Mouse (Mus musculus) hindbrain, embryonic 14.5 days (tissue): ENCODE data around the gene Safb2. TPM values are rescaled to one million over a fixed set of nuclear protein-coding genes. Genes with fewer than 3 reads are reported as not detected.

ENCODE experiments used
- ATAC-seq: fragments of 200-750 bp; cut with Nextera tagmentation; 2 replicates; pipeline ENCODE4 v1.8.0; 2017; ENCODE audit warnings: moderate number of reproducible peaks, mild to moderate bottlenecking, moderate TSS enrichment, moderate library complexity; ENCODE audit not compliant: low FRiP score
- DNase-seq: peaks from one replicate; pipeline ENCODE4 v3.0.0-alpha.2; 2015; ENCODE audit warnings: low spot score
- H3K27ac ChIP-seq: fragments of 300-500 bp; sonication (generic); 2 replicates; pipeline ENCODE4 v1.5.1; 2014; ENCODE audit warnings: mild to moderate bottlenecking, moderate library complexity
- H3K27me3 ChIP-seq: fragments of 300-500 bp; sonication (generic); 2 replicates; pipeline ENCODE4 v1.6.1; 2014; ENCODE audit warnings: mild to moderate bottlenecking, low read length, mixed read lengths; ENCODE audit not compliant: control insufficient read depth, insufficient read depth
- H3K36me3 ChIP-seq: fragments of 300-500 bp; sonication (generic); replicated peaks from 2 replicates; pipeline ENCODE4 v1.6.1; 2014; ENCODE audit not compliant: control insufficient read depth, insufficient read depth
- H3K4me1 ChIP-seq: fragments of 300-500 bp; sonication (generic); replicated peaks from 2 replicates; pipeline ENCODE4 v1.6.1; 2014; ENCODE audit warnings: antibody characterized with exemption, low read length, mixed read lengths; ENCODE audit not compliant: control insufficient read depth, insufficient read depth
- H3K4me2 ChIP-seq: fragments of 300-500 bp; sonication (generic); replicated peaks from 2 replicates; pipeline ENCODE4 v1.6.1; 2014; ENCODE audit warnings: mild to moderate bottlenecking, moderate library complexity
- H3K4me3 ChIP-seq: fragments of 300-500 bp; sonication (generic); replicated peaks from 2 replicates; pipeline ENCODE4 v1.5.1; 2014; ENCODE audit warnings: mild to moderate bottlenecking, low read length
- H3K9ac ChIP-seq: fragments of 300-500 bp; sonication (generic); 2 replicates; pipeline ENCODE4 v1.6.1; 2014
- H3K9me3 ChIP-seq: fragments of 300-500 bp; sonication (generic); 2 replicates; pipeline ENCODE4 v1.6.1; 2016; ENCODE audit warnings: low read length; ENCODE audit not compliant: control insufficient read depth
- WGBS: fragments of 180-500 bp; shearing (Covaris S2); extraction: QIAGEN DNeasy Blood & Tissue Kit; methylation state at CpG from one replicate; pipeline ENCODE4 v1.1.7; 2014; 5-methylcytosine and 5-hydroxymethylcytosine counted together
- polyA plus RNA-seq: library from polyadenylated mRNA; unstranded; fragments of >200 nt; fragmentation: Nextera tagmentation; extraction: Ambion mirVana; gene quantifications from 2 replicates; pipeline ENCODE4 v1.2.1, GENCODE M21; 2014

The Safb2 gene
- polyA plus RNA-seq, 1 experiment from 2014 or later = 47.5 TPM

- Histone ChIP-seq H3K36me3 (no peaks in the 10 kb centered on the region), H3K9me3 (no peaks in the 10 kb centered on the region), H3K4me3 (no peak overlapping the region), H3K27me3 (no peaks in the 10 kb centered on the region), H3K4me1 (peaks cover 30% of the 10 kb centered on the region), H3K4me2 (no peak overlapping the region), H3K9ac (0 out of 2 replicates have a peak overlapping the region, but pooled peaks have one; percentile 24), H3K27ac (peak overlapping the region; percentile 89)
- 27% methylated on average over 6 of the region's 6 CpGs for WGBS
- peak; percentile 55 for DNase-seq
- peak; percentile 87 for ATAC-seq
These were observed 32.4 kb downstream of the Safb2 start for GRCm38 (mm10) chr17:56551841-56552581.

DNA sequence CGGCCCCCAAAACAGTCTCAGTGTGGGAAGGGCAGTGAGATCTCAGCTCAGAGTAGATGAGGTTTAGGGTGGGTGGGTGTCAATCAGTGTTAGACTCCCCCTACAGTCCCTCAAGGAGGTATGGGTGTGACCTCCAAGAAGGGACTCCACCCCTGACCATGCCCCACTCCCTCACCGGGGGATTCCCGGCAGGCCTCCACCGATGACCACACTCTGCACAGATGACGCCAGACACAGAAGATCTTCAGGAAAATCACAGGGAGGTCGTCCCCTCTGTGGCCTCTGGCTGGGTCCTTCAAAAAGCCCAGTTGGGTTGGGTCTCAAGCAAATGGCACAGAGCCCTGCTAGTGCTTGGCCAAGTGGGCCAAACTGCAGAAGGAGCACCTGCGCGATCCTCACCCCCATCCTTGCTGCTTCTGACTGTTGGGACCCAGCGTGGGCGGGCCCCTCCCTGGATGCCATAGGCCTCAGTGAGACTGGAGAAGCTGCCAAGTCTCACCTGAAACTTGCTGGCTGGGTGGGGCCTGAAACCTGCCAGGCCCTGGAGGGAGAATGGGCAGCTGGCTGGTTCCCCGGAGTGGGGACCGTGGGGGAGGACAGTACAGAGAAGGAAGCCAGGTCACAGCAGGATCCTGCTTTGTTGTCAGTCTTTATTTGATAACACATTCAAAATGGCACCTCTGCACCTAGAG, 33.5 kb downstream of the Safb2 start:
- H3K4me1 ChIP-seq = peaks cover 35% of the 10 kb centered on the region
- H3K9me3 ChIP-seq = no peaks in the 10 kb centered on the region
- 72% methylated on average over 12 of the region's 12 CpGs for whole genome bisulfite sequencing
- H3K27me3 ChIP-seq = no peaks in the 10 kb centered on the region
- peak overlapping the region; percentile 89 for H3K27ac ChIP-seq
- H3K9ac ChIP-seq = no peak overlapping the region
- no peak overlapping the region for H3K4me2 ChIP-seq
- H3K36me3 ChIP-seq = no peaks in the 10 kb centered on the region
- ATAC-seq = no peak
- DNase-seq = peak; percentile 17
- no peak overlapping the region for H3K4me3 ChIP-seq

GRCm38 (mm10) chr17:56548605-56549105, 35.7 kb downstream of the Safb2 start:
- Histone ChIP-seq H3K9ac (no peak overlapping the region), H3K36me3 (no peaks in the 10 kb centered on the region), H3K9me3 (no peaks in the 10 kb centered on the region), H3K4me2 (no peak overlapping the region), H3K4me3 (no peak overlapping the region), H3K4me1 (peaks cover 35% of the 10 kb centered on the region), H3K27me3 (no peaks in the 10 kb centered on the region), H3K27ac (no peak overlapping the region; the same call in 1 of the 2 replicates)
- 13% methylated on average over 4 of the region's 4 CpGs for WGBS
- no peak for ATAC-seq
- no peak for DNase-seq

GRCm38 (mm10) chr17:56547846-56548604, 36.4 kb downstream of the Safb2 start:
- Histone ChIP-seq H3K9ac (no peak overlapping the region), H3K27ac (0 out of 2 replicates have a peak overlapping the region, but pooled peaks have one; percentile 21), H3K4me3 (no peak overlapping the region), H3K27me3 (no peaks in the 10 kb centered on the region), H3K36me3 (no peaks in the 10 kb centered on the region), H3K4me1 (peaks cover 35% of the 10 kb centered on the region), H3K9me3 (no peaks in the 10 kb centered on the region), H3K4me2 (no peak overlapping the region)
- WGBS = 61% methylated on average over 9 of the region's 9 CpGs
- DNase-seq = no peak
- ATAC-seq = no peak

DNA sequence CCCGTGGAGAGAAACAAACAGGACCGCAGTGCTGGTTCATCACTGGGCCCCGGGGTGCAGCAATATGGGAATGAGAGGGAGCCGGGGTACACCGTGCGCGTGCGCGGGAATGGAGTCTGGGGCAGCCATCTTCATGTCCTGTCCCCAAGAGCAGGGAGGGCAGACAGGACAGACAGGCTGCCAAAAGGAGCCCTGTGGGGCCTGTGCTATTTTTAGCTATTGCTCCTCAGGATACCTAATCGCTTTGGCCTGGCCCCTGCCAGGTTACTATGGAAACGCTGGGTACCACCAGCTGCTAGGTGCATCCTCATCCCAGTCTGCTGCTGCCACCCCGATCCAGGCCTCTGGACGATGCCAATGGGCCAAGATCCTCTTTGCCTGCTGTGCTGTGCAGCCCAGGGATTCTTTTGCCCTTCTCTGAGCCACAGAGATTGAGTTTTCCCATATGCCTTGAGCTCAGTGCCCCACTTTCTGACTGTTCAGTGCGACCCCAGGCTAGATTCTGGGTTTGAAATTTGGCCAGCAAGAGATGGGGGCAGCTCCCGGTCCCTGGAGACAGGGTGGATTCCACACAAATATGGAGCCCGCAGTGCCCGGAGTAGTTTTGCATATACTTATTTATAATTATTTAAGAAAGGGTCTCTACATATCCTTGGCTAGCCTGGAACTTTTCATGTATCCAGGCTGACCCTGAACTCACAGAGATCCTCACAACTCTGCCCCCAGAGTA, 37.1 kb downstream of the Safb2 start:
- ATAC-seq (peak; percentile 18; the same call in 1 of the 2 replicates), DNase-seq (peak; percentile 62)
- H3K27me3 ChIP-seq = no peaks in the 10 kb centered on the region
- 45% methylated on average over 17 of the region's 17 CpGs for WGBS
- H3K36me3 ChIP-seq = no peaks in the 10 kb centered on the region
- peaks cover 30% of the 10 kb centered on the region for H3K4me1 ChIP-seq
- H3K27ac ChIP-seq = peak overlapping the region; percentile 21
- H3K9ac ChIP-seq = no peak overlapping the region
- H3K4me3 ChIP-seq = no peak overlapping the region
- H3K4me2 ChIP-seq = no peak overlapping the region
- no peaks in the 10 kb centered on the region for H3K9me3 ChIP-seq

DNA sequence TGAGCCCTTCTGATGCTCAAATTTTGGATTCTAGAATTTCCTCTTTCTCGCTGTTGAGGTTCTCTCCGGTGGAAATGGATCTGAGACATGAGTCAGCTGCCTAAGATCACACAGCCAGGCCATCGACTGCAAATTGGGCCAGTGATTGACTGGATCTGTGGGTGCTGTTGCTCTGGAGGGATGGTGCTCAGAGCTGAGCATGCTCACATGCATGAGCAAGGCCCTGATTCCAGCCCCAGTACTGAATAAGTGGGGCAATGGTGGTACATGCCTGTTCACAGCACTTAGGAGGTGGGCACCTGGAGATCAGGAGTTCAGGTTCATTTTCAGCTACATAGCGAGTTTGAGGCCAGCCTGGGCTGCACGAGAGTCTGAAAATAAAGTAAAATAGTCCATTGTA, 37.8 kb downstream of the Safb2 start:
- H3K36me3 ChIP-seq = no peaks in the 10 kb centered on the region
- H3K4me1 ChIP-seq = peaks cover 23% of the 10 kb centered on the region
- 89% methylated on average over 5 of the region's 5 CpGs for WGBS
- no peak overlapping the region for H3K4me2 ChIP-seq
- H3K9me3 ChIP-seq = no peaks in the 10 kb centered on the region
- H3K4me3 ChIP-seq = no peak overlapping the region
- no peak for DNase-seq
- no peaks in the 10 kb centered on the region for H3K27me3 ChIP-seq
- ATAC-seq = no peak
- no peak overlapping the region for H3K9ac ChIP-seq
- peak overlapping the region; percentile 21; the same call in 1 of the 2 replicates for H3K27ac ChIP-seq

- peaks cover 17% of the 10 kb centered on the region for H3K4me1 ChIP-seq
- H3K9ac ChIP-seq = no peak overlapping the region
- ATAC-seq = no peak
- no peak overlapping the region for H3K4me3 ChIP-seq
- no peaks in the 10 kb centered on the region for H3K36me3 ChIP-seq
- DNase-seq = no peak
- H3K27ac ChIP-seq = no peak overlapping the region
- no peaks in the 10 kb centered on the region for H3K9me3 ChIP-seq
- no peaks in the 10 kb centered on the region for H3K27me3 ChIP-seq
- H3K4me2 ChIP-seq = no peak overlapping the region
- WGBS = 93% methylated on average over 1 of the region's 1 CpGs
These were observed 38.4 kb downstream of the Safb2 start for GRCm38 (mm10) chr17:56545945-56546344.

- no peak overlapping the region for H3K9ac ChIP-seq
- no peak overlapping the region for H3K27ac ChIP-seq
- WGBS = 76% methylated on average over 7 of the region's 7 CpGs
- no peaks in the 10 kb centered on the region for H3K9me3 ChIP-seq
- ATAC-seq (no peak), DNase-seq (no peak)
- no peak overlapping the region for H3K4me2 ChIP-seq
- no peak overlapping the region for H3K4me3 ChIP-seq
- H3K36me3 ChIP-seq = no peaks in the 10 kb centered on the region
- no peaks in the 10 kb centered on the region for H3K27me3 ChIP-seq
- peaks cover 18% of the 10 kb centered on the region for H3K4me1 ChIP-seq
These were observed 39.5 kb downstream of the Safb2 start for GRCm38 (mm10) chr17:56544699-56545387.
